9 mouse cellular contexts compared by ENCODE assay signal in the genomic region with DNA sequence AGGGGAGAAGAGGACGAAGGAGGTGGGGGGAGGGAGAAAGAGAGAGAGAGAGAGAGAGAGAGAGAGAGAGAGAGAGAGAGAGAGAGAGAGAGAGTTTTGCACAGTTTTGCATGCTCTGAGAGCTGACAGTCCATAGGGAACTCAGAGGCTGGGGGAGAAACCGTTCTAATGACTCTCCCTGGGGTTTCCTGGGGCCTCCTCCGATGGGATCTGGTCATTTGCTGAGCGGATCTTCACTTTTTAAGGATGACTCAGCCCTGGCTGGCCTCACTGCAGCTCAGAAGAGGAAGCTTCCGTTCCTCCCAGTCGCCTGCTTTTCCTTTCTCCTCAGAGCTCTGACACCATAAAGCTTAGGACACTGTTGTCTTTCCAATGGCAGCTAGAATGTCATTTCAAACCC.
A peak's percentile ranks its signal among the peaks of the same experiment; 100 is the strongest.
DNase-seq lines count a peak whose midpoint lies in the region; ATAC-seq and TF ChIP-seq lines count a peak whose summit lies in the region.
"Had no signal": no experiment of that assay in that cellular context is flagged by ENCODE, and none has a peak within 500 bp of the region (broad histone marks: within the 10 kb centered on the region; RNA-seq: fewer than 3 reads in every experiment).

No protein-coding gene starts in this region.

- no peaks in the 10 kb centered on the region for H3K9me3 ChIP-seq in hindbrain, embryonic 12.5 days (replicated peaks)
- no peaks in the 10 kb centered on the region for H3K9me3 ChIP-seq in hindbrain, embryonic 16.5 days (ENCODE audit: control insufficient read depth, low read length)
- no peaks in the 10 kb centered on the region for H3K9me3 ChIP-seq in MEL (replicated peaks; ENCODE audit: insufficient read depth, low read length)
- no peaks in the 10 kb centered on the region for H3K9me3 ChIP-seq in liver, embryonic 13.5 days (replicated peaks)
- H3K9me3 ChIP-seq: limb, embryonic 12.5 days had no signal

- ATAC-seq in hindbrain, embryonic 12.5 days (ENCODE audit: low FRiP score), result no peak
- ATAC-seq in hindbrain, embryonic 16.5 days, result no peak
- peak; percentile 88 for ATAC-seq in liver, embryonic 13.5 days (ENCODE audit: low read depth)
- ATAC-seq in erythroblast, adult 5-6 weeks (replicated peaks; ENCODE audit: low FRiP score, poor library complexity, severe bottlenecking), result no peak

- 6% methylated on average over 6 of the region's 6 CpGs for WGBS in hindbrain, embryonic 12.5 days
- 13% methylated on average over 6 of the region's 6 CpGs for WGBS in hindbrain, embryonic 16.5 days
- 4% methylated on average over 6 of the region's 6 CpGs for whole genome bisulfite sequencing in liver, embryonic 13.5 days (ENCODE audit: insufficient replicate concordance)

- no peak overlapping the region for H3K27ac ChIP-seq in hindbrain, embryonic 12.5 days
- no peak overlapping the region for H3K27ac ChIP-seq in hindbrain, embryonic 16.5 days (ENCODE audit: low read depth, low read length)
- H3K27ac ChIP-seq in MEL (ENCODE audit: control insufficient read depth, low read depth, low read length), result peak overlapping the region; percentile 11; the same call in 1 of the 2 replicates
- H3K27ac ChIP-seq in liver, embryonic 13.5 days, result peak overlapping the region; percentile 63
- H3K27ac ChIP-seq: limb, embryonic 12.5 days had no signal

- no peak overlapping the region for H3K4me3 ChIP-seq in hindbrain, embryonic 12.5 days
- H3K4me3 ChIP-seq in hindbrain, embryonic 16.5 days (ENCODE audit: low read length), result no peak overlapping the region
- peak overlapping the region; percentile 33 to 35; a peak in 3 of 4 replicates for H3K4me3 ChIP-seq in MEL (ENCODE audit: control insufficient read depth in 1 of 2, insufficient read depth in 1 of 2, low read depth in 2 of 2, low read length in 2 of 2)
- no peak overlapping the region for H3K4me3 ChIP-seq in liver, embryonic 13.5 days (replicated peaks)
- H3K4me3 ChIP-seq: limb, embryonic 12.5 days had no signal

- H3K4me2 ChIP-seq in hindbrain, embryonic 12.5 days (replicated peaks), result no peak overlapping the region
- H3K4me2 ChIP-seq in hindbrain, embryonic 16.5 days (ENCODE audit: low read length), result no peak overlapping the region; the same call in 1 of the 2 replicates
- H3K4me2 ChIP-seq in liver, embryonic 13.5 days, result peak overlapping the region; percentile 39
- H3K4me2 ChIP-seq: limb, embryonic 12.5 days had no signal

- TF ChIP-seq RAD21 in MEL (IDR thresholded peaks at IDR 0.05; ENCODE audit: low read depth, low read length), result no peak

- H3K36me3 ChIP-seq in hindbrain, embryonic 12.5 days, result no peaks in the 10 kb centered on the region
- H3K36me3 ChIP-seq in hindbrain, embryonic 16.5 days (ENCODE audit: control insufficient read depth, insufficient read depth, low read length), result no peaks in the 10 kb centered on the region
- H3K36me3 ChIP-seq in MEL (ENCODE audit: control insufficient read depth in 1 of 2, insufficient read depth in 2 of 2, low read length in 2 of 2), result peaks cover 0 to 4% of the 10 kb centered on the region in 2 experiments; a peak in 1 of 4 replicates
- H3K36me3 ChIP-seq in liver, embryonic 13.5 days, result no peaks in the 10 kb centered on the region
- H3K36me3 ChIP-seq: limb, embryonic 12.5 days had no signal

- 0 out of 4 replicates have a peak, but pooled peaks of 1 of the 2 experiments have one; percentile 23 for TF ChIP-seq POLR2A in MEL (IDR thresholded peaks at IDR 0.05; ENCODE audit: control insufficient read depth in 1 of 2, insufficient read depth in 1 of 2, low read depth in 1 of 2, low read length in 2 of 2, poor library complexity in 1 of 2)

- H3K79me2 ChIP-seq in MEL (ENCODE audit: control insufficient read depth, insufficient read depth, low read length, poor library complexity), result no peaks in the 10 kb centered on the region

- no peaks in the 10 kb centered on the region for H3K27me3 ChIP-seq in hindbrain, embryonic 12.5 days
- no peaks in the 10 kb centered on the region for H3K27me3 ChIP-seq in hindbrain, embryonic 16.5 days (replicated peaks; ENCODE audit: control insufficient read depth, insufficient read depth, low read length)
- no peaks in the 10 kb centered on the region for H3K27me3 ChIP-seq in MEL (ENCODE audit: control insufficient read depth in 1 of 2, insufficient read depth in 2 of 2, low read length in 2 of 2)
- H3K27me3 ChIP-seq in liver, embryonic 13.5 days, result no peaks in the 10 kb centered on the region
- H3K27me3 ChIP-seq: limb, embryonic 12.5 days had no signal

- DNase-seq in MEL (ENCODE audit: low read depth, low spot score), result peak; percentile 77
- DNase-seq in heart, adult 11 months, result peak; percentile 94
- peak; percentile 48 for DNase-seq in liver, embryonic 13.5 days
- no peak for DNase-seq in thymus, postnatal 25 days
- DNase-seq in B cell, adult 2 months, result no peak

- TF ChIP-seq CTCF in MEL (IDR thresholded peaks at IDR 0.05 in 2 of 3, conservative IDR thresholded peaks at IDR 0.05 in 1 of 3; ENCODE audit: control insufficient read depth in 1 of 3, insufficient read depth in 1 of 3, low read depth in 2 of 3, low read length in 3 of 3, poor library complexity in 1 of 3, severe bottlenecking in 1 of 3), result no peak

- H3K9ac ChIP-seq in hindbrain, embryonic 12.5 days, result peak overlapping the region; percentile 43; the same call in 1 of the 2 replicates
- no peak overlapping the region for H3K9ac ChIP-seq in hindbrain, embryonic 16.5 days (ENCODE audit: low read depth, low read length)
- H3K9ac ChIP-seq in MEL (ENCODE audit: control insufficient read depth, low read depth, low read length, poor library complexity, severe bottlenecking), result peak overlapping the region; percentile 45
- no peak overlapping the region; the same call in 1 of the 2 replicates for H3K9ac ChIP-seq in liver, embryonic 13.5 days
- H3K9ac ChIP-seq: limb, embryonic 12.5 days had no signal

- TF ChIP-seq EP300 in MEL (IDR thresholded peaks at IDR 0.05; ENCODE audit: low read depth in 1 of 2, low read length in 2 of 2), result peak; percentile 27 to 56; a peak in 3 of 4 replicates

- H3K4me1 ChIP-seq in hindbrain, embryonic 12.5 days, result peaks cover 8% of the 10 kb centered on the region
- H3K4me1 ChIP-seq in hindbrain, embryonic 16.5 days (ENCODE audit: control insufficient read depth, insufficient read depth, low read depth, low read length), result no peaks in the 10 kb centered on the region; the same call in 1 of the 2 replicates
- no peaks in the 10 kb centered on the region; a peak in 1 of 4 replicates for H3K4me1 ChIP-seq in MEL (ENCODE audit: control insufficient read depth in 1 of 2, insufficient read depth in 2 of 2, low read length in 2 of 2)
- peaks cover 12% of the 10 kb centered on the region for H3K4me1 ChIP-seq in liver, embryonic 13.5 days (replicated peaks)

TF ChIP-seq in MEL, 35 proteins besides CTCF, POLR2A, EP300 and RAD21:
- TF ChIP-seq TBP (IDR thresholded peaks at IDR 0.05; ENCODE audit: low read depth, low read length) (0 out of 2 replicates have a peak, but pooled peaks have one; percentile 18), MEF2A (IDR thresholded peaks at IDR 0.05; ENCODE audit: extremely low read depth, insufficient replicate concordance, low read depth, low read length, poor library complexity, severe bottlenecking) (no peak), RCOR1 (IDR thresholded peaks at IDR 0.05; ENCODE audit: low read depth, low read length) (no peak), ELF1 (IDR thresholded peaks at IDR 0.05; ENCODE audit: low read depth, low read length) (no peak), MAZ (IDR thresholded peaks at IDR 0.05; ENCODE audit: low read depth, low read length) (no peak), HCFC1 (IDR thresholded peaks at IDR 0.05; ENCODE audit: low read depth, low read length) (no peak), NRF1 (IDR thresholded peaks at IDR 0.05; ENCODE audit: insufficient read depth, low read depth, low read length, poor library complexity, severe bottlenecking) (no peak), E2F4 (IDR thresholded peaks at IDR 0.05; ENCODE audit: borderline replicate concordance, low read depth, low read length) (no peak), MYC (IDR thresholded peaks at IDR 0.05; ENCODE audit: low read depth, low read length) (no peak), USF1 (IDR thresholded peaks at IDR 0.05; ENCODE audit: low read depth, low read length) (no peak), JUND (IDR thresholded peaks at IDR 0.05; ENCODE audit: low read depth, low read length) (peak; percentile 87)

Comparison
In these comparisons a context has a peak if more than half of its experiments do, and no peak if none do; other contexts are left out.
1. H3K9ac ChIP-seq: peak in hindbrain, embryonic 12.5 days (single experiment) and MEL (single experiment); none in hindbrain, embryonic 16.5 days (single experiment) and liver, embryonic 13.5 days (single experiment).
2. H3K27ac ChIP-seq: peak in MEL (single experiment) and liver, embryonic 13.5 days (single experiment); none in hindbrain, embryonic 12.5 days (single experiment) and hindbrain, embryonic 16.5 days (single experiment).
3. H3K4me3 ChIP-seq: peak in MEL (2 of 2); none in hindbrain, embryonic 12.5 days (single experiment), hindbrain, embryonic 16.5 days (single experiment) and liver, embryonic 13.5 days (single experiment).
4. DNase-seq: peak in MEL (single experiment), heart, adult 11 months (single experiment) and liver, embryonic 13.5 days (single experiment); none in thymus, postnatal 25 days (single experiment) and B cell, adult 2 months (0 of 2).